8 mouse cellular contexts compared by ENCODE assay signal in genomic region chr7:35056999-35057398, GRCm38 (mm10). TPM values are rescaled to one million over a fixed set of nuclear protein-coding genes. Genes with fewer than 3 reads are reported as not detected.
DNase-seq lines count a peak whose midpoint lies in the region; ATAC-seq and TF ChIP-seq lines count a peak whose summit lies in the region.

No protein-coding gene starts in this region.

- peak overlapping the region; percentile 92 for H3K9ac ChIP-seq in forebrain, embryonic 14.5 days (ENCODE audit: low read length)
- H3K9ac ChIP-seq in neural tube, embryonic 12.5 days = peak overlapping the region; percentile 92

- TF ChIP-seq POLR2A in testis, adult 2 months (IDR thresholded peaks at IDR 0.05; ENCODE audit: control insufficient read depth, low read depth, low read length) = no peak

- no peak for ATAC-seq in forebrain, embryonic 14.5 days
- no peak for ATAC-seq in neural tube, embryonic 12.5 days (ENCODE audit: low FRiP score, low read depth)

- TF ChIP-seq CTCF in testis, adult 2 months (IDR thresholded peaks at IDR 0.05; ENCODE audit: control insufficient read depth, insufficient read depth, insufficient replicate concordance, low read depth, low read length) = no peak

- peak overlapping the region; percentile 96 for H3K27ac ChIP-seq in testis, adult 2 months (ENCODE audit: control insufficient read depth, insufficient read depth, low read depth, low read length)
- H3K27ac ChIP-seq in forebrain, embryonic 14.5 days (ENCODE audit: low read depth, low read length) = no peak overlapping the region
- no peak overlapping the region for H3K27ac ChIP-seq in neural tube, embryonic 12.5 days

- 24% methylated on average over 10 of the region's 10 CpGs for WGBS in forebrain, embryonic 14.5 days
- 26% methylated on average over 10 of the region's 10 CpGs for WGBS in neural tube, embryonic 12.5 days

- peaks cover 2% of the 10 kb centered on the region for H3K4me1 ChIP-seq in testis, adult 2 months (ENCODE audit: control insufficient read depth, insufficient read depth, low read length)
- peaks cover 17% of the 10 kb centered on the region for H3K4me1 ChIP-seq in forebrain, embryonic 14.5 days (ENCODE audit: control insufficient read depth, insufficient read depth, low read length)
- H3K4me1 ChIP-seq in neural tube, embryonic 12.5 days = peaks cover 16% of the 10 kb centered on the region

- H3K4me3 ChIP-seq in testis, adult 2 months (ENCODE audit: control insufficient read depth, low read depth, low read length) = peak overlapping the region; percentile 95
- H3K4me3 ChIP-seq in forebrain, embryonic 14.5 days (ENCODE audit: low read depth, low read length) = peak overlapping the region; percentile 90
- H3K4me3 ChIP-seq in neural tube, embryonic 12.5 days = peak overlapping the region; percentile 97

- no peaks in the 10 kb centered on the region for H3K27me3 ChIP-seq in testis, adult 2 months (ENCODE audit: control insufficient read depth, insufficient read depth, low read length)
- H3K27me3 ChIP-seq in forebrain, embryonic 14.5 days (replicated peaks; ENCODE audit: control insufficient read depth, insufficient read depth, low read length) = no peaks in the 10 kb centered on the region
- no peaks in the 10 kb centered on the region for H3K27me3 ChIP-seq in neural tube, embryonic 12.5 days (replicated peaks)

- H3K9me3 ChIP-seq in forebrain, embryonic 14.5 days (replicated peaks; ENCODE audit: control insufficient read depth, low read length) = no peaks in the 10 kb centered on the region
- no peaks in the 10 kb centered on the region for H3K9me3 ChIP-seq in neural tube, embryonic 12.5 days

- H3K36me3 ChIP-seq in testis, adult 2 months (ENCODE audit: control insufficient read depth, insufficient read depth, low read length) = no peaks in the 10 kb centered on the region
- H3K36me3 ChIP-seq in forebrain, embryonic 14.5 days (ENCODE audit: control insufficient read depth, insufficient read depth, low read length) = no peaks in the 10 kb centered on the region
- no peaks in the 10 kb centered on the region for H3K36me3 ChIP-seq in neural tube, embryonic 12.5 days

- peak overlapping the region; percentile 85 for H3K4me2 ChIP-seq in forebrain, embryonic 14.5 days (ENCODE audit: low read length)
- H3K4me2 ChIP-seq in neural tube, embryonic 12.5 days (replicated peaks) = peak overlapping the region; percentile 80

- no peak for DNase-seq in testis, postnatal 10 days (ENCODE audit: low spot score)
- no peak for DNase-seq in forebrain, embryonic 14.5 days (ENCODE audit: low spot score)
- peak; percentile 23 for DNase-seq in liver
- DNase-seq in gastrocnemius, postnatal 25 days = no peak
- no peak for DNase-seq in urinary bladder, postnatal 4 days (ENCODE audit: low spot score in 2 of 2)
- no peak for DNase-seq in thymus, postnatal 25 days

RNA-seq across cellular contexts. Expression of gene Cebpg, which starts 0.6 kb away (rescaled TPM):
- polyA plus RNA-seq in testis, adult 2 months (2012; rRNA removed) = 30.8 and 35.5 TPM in 2 replicates
- polyA plus RNA-seq in forebrain, embryonic 14.5 days (2014; fragmentation: Nextera tagmentation; extraction: Ambion mirVana) = 42.5 and 43.5 TPM in 2 replicates
- 48.4 and 50.9 TPM in 2 replicates for polyA plus RNA-seq in neural tube, embryonic 12.5 days (2016; fragmentation: Nextera tagmentation; extraction: Ambion mirVana)
- 10 to 100 TPM; 31.7 to 35.8 TPM for total RNA-seq in gastrocnemius, postnatal 25 days (2021)
